Mouse (Mus musculus): ENCODE data around the gene Smg8. TPM values are rescaled to one million over a fixed set of nuclear protein-coding genes. Genes with fewer than 3 reads are reported as not detected.

Smg8 gene
- total RNA-seq, 2 experiments from 2014 or later: 14.8 to 15.7 TPM

DNA sequence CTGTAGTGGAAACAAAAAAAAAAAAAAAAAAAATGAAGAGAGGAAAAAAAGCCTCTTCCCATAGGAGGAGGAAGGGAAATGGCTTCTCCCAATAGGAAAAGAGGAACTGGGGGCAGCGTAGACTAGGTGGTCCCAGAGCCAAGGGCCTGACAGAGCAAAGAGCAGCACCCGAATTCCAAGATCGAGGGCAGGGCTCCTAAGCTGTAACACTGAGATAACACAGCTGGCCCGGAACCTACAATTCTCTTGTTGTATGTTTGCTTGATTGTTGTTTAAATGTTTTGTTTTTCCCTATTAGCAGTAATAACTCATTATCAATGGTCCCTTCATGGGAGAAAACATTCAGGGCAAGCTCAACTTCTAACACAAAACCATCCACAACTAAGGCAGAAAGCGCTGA, 39.6 kb downstream of the Smg8 start:
- DNase-seq (ENCODE audit: low spot score in 2 of 2): no peak

DNA sequence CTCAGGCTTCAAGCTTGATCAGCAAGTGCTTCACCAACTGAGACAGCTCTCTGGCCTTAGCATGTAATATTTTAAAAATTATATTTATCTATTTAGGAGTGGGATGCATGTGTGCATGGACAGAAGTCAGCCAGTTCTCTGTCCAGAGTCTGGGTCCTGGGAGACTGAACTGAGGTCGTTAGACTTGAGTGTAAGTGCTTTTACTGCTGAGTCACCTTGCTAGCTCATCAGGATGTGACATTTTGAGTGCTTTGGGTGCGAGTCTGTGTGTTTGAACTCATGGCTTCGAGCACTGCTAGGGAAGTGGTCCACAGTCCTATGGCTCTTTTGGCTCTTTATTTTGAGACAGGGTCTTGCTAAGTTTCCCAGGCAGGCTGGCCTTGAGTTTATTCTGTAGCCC, 43.5 kb downstream of the Smg8 start:
- no peak for DNase-seq (ENCODE audit: low spot score in 2 of 2)

DNA sequence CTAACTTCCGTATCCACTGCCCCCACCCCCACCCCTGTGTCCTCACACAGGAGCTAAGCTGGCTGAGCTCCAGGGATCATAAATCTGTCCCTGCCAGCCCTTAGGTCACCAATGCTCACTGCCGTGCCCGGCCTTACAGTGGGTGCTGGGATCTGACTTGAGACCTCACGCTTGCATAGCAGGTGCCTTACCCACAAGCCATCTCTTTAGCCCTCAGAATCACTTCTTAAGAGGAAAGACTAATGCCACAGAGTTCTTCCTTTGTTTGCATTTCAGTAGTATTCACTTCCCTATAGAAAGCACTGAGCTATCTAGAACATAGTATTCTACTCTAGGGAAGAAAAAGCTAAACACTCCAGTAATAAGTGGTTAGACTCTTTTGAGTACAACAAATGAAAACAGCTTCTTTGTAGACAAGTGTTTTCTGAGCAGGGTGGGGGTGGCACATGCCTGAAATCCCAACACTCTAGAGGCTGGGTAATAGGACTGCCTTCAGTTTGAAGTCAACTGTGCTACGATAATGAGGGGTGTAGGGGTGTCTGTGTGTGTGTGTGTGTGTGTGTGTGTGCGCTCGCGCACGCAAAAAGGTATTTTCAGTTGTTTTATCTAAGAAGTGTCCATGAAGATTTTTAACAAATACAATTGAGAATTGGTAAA, 47.1 kb downstream of the Smg8 start:
- no peak for DNase-seq (ENCODE audit: low spot score in 2 of 2)

DNA sequence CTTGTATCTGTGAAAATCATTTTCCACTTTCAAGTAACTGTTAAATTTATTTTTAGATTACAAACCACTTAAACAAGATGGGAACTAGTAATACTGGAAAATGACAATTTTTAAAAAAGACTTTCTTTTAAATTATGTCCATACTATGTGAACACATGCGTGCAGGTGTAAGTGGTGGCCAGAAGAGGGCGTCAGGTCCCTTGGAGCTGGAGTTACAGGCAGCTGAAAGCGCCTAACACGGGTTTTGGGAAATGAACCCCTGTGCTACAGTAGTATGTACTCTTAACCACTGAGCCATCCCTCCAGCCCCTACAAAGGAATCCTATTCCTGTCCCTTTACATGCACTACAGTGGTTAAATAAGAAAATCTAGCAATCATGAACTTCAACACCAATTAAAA, 50.4 kb downstream of the Smg8 start:
- DNase-seq (ENCODE audit: low spot score in 2 of 2): no peak

DNA sequence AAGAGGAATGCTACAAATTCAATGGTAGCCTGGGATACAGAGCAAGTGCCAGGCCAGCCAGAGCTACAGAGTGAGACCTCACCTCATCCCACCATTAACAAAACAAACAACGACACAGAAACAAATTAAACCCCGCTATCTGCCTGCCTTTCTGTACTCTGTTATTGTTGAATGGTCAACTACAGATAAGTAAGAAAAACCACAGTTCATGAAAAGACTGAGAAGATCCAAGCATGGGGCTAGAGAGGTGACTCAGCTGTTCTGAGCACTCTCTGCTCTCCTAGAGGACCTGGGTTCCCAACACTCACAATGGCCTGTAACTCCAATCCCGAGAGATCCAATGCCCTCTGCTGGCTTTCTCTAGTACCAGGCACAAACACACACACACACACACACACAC, 58.4 kb downstream of the Smg8 start:
- no peak for DNase-seq (ENCODE audit: low spot score in 2 of 2)

Small RNA genes lying within 50 kb of the gene (microRNA-seq; reads per million reads assigned to microRNA genes)
- 39.0 to 145 reads per million in 2 experiments for gene Mir301

Other genes with a start within 250 kb of the Smg8 start
- gene Ypel2, start 93.1 kb downstream of the Smg8 start, total RNA-seq (2021): 1 to 10 TPM; 7.4 to 8.6 TPM
- 10 to 100 TPM; 57.5 to 60.4 TPM for gene Gdpd1, start 12.7 kb downstream of the Smg8 start, total RNA-seq (2021)
- gene Prr11, start 21.9 kb upstream of the Smg8 start, total RNA-seq (2021): 1 to 10 TPM; 2.0 to 2.3 TPM
- gene Ska2, start 22.5 kb upstream of the Smg8 start, total RNA-seq (2021): 10 to 100 TPM; 16.8 to 16.9 TPM
- 100 to 1,000 TPM; 160 to 169 TPM for gene Trim37, start 40.3 kb upstream of the Smg8 start, total RNA-seq (2021)